Mouse (Mus musculus) liver, embryonic 15.5 days (tissue): ENCODE measurements around the gene Dnah12. TPM values are rescaled to one million over a fixed set of nuclear protein-coding genes. Genes with fewer than 3 reads are reported as not detected.
"Not testable (repeated sequence)": the region's sequence is repeated elsewhere in the genome, so short reads cannot be mapped to it uniquely, and the experiment has no call there.

Experiments used
- ATAC-seq: fragments of 200-750 bp; cut with Nextera tagmentation; 2 replicates; pipeline ENCODE4 v1.8.0; 2017; ENCODE audit warnings: moderate number of reproducible peaks, mild to moderate bottlenecking, moderate library complexity; ENCODE audit not compliant: insufficient read depth
- H3K27ac ChIP-seq: fragments of 300-500 bp; sonication (generic); replicated peaks from 2 replicates; pipeline ENCODE4 v1.5.1; 2015; ENCODE audit warnings: mild to moderate bottlenecking, inconsistent platforms
- H3K27me3 ChIP-seq: fragments of 300-500 bp; sonication (generic); 2 replicates; pipeline ENCODE4 v1.6.1; 2015; ENCODE audit warnings: mild to moderate bottlenecking, inconsistent platforms
- H3K36me3 ChIP-seq: fragments of 300-500 bp; sonication (generic); replicated peaks from 2 replicates; pipeline ENCODE4 v1.6.1; 2015; ENCODE audit warnings: moderate library complexity, mild to moderate bottlenecking, inconsistent platforms
- H3K4me1 ChIP-seq: fragments of 300-500 bp; sonication (generic); replicated peaks from 2 replicates; pipeline ENCODE4 v1.6.1; 2015; ENCODE audit warnings: inconsistent platforms
- H3K4me2 ChIP-seq: fragments of 300-500 bp; sonication (generic); 2 replicates; pipeline ENCODE4 v1.6.1; 2015; ENCODE audit warnings: moderate library complexity, mild to moderate bottlenecking, inconsistent platforms
- H3K4me3 ChIP-seq: fragments of 300-500 bp; sonication (generic); replicated peaks from 2 replicates; pipeline ENCODE4 v1.5.1; 2015; ENCODE audit warnings: mild to moderate bottlenecking, inconsistent platforms
- H3K9ac ChIP-seq: fragments of 300-500 bp; sonication (generic); 2 replicates; pipeline ENCODE4 v1.6.1; 2015; ENCODE audit warnings: moderate library complexity, mild to moderate bottlenecking, inconsistent platforms
- H3K9me3 ChIP-seq: fragments of 300-500 bp; sonication (generic); replicated peaks from 2 replicates; pipeline ENCODE4 v1.6.1; 2016; ENCODE audit warnings: inconsistent platforms
- WGBS: fragments of 180-500 bp; shearing (Covaris S2); methylation state at CpG from one replicate; pipeline ENCODE4 v1.1.7; 2015; ENCODE audit warnings: mixed read lengths; ENCODE audit not compliant: insufficient replicate concordance; 5-methylcytosine and 5-hydroxymethylcytosine counted together
- polyA plus RNA-seq: library from polyadenylated mRNA; unstranded; fragments of >200 nt; fragmentation: Nextera tagmentation; extraction: Ambion mirVana; gene quantifications from 2 replicates; pipeline ENCODE4 v1.2.1, GENCODE M21; 2015

The Dnah12 gene
- polyA plus RNA-seq, 1 experiment from 2014 or later = 0.02 TPM

GRCm38 (mm10) chr14:26881700-26882099 is 188.6 kb downstream of the Dnah12 start:
- H3K4me1 ChIP-seq = no peaks in the 10 kb centered on the region
- H3K27ac ChIP-seq = no peak overlapping the region
- no peak overlapping the region for H3K9ac ChIP-seq
- no peak overlapping the region for H3K4me3 ChIP-seq
- H3K4me2 ChIP-seq = no peak overlapping the region
- 32% methylated on average over 5 of the region's 5 CpGs for WGBS
- H3K36me3 ChIP-seq = no peaks in the 10 kb centered on the region
- H3K9me3 ChIP-seq = no peaks in the 10 kb centered on the region
- ATAC-seq = no peak
- no peaks in the 10 kb centered on the region for H3K27me3 ChIP-seq

- H3K9ac ChIP-seq = no peak overlapping the region
- ATAC-seq = no peak
- no peaks in the 10 kb centered on the region for H3K27me3 ChIP-seq
- H3K4me1 ChIP-seq = no peaks in the 10 kb centered on the region
- no peaks in the 10 kb centered on the region for H3K9me3 ChIP-seq
- WGBS = 62% methylated on average over 3 of the region's 3 CpGs
- no peaks in the 10 kb centered on the region for H3K36me3 ChIP-seq
- H3K4me3 ChIP-seq = no peak overlapping the region
- no peak overlapping the region for H3K27ac ChIP-seq
- H3K4me2 ChIP-seq = no peak overlapping the region
Measured at GRCm38 (mm10) chr14:26887244-26887643, 194.2 kb downstream of the Dnah12 start.

- no peak for ATAC-seq
- H3K36me3 ChIP-seq = no peaks in the 10 kb centered on the region
- no peak overlapping the region for H3K4me2 ChIP-seq
- no peak overlapping the region for H3K27ac ChIP-seq
- WGBS = 30% methylated on average over 3 of the region's 3 CpGs
- H3K9me3 ChIP-seq = no peaks in the 10 kb centered on the region
- no peak overlapping the region for H3K9ac ChIP-seq
- no peaks in the 10 kb centered on the region for H3K4me1 ChIP-seq
- no peaks in the 10 kb centered on the region for H3K27me3 ChIP-seq
- H3K4me3 ChIP-seq = no peak overlapping the region
Measured at GRCm38 (mm10) chr14:26890777-26891176, 197.7 kb downstream of the Dnah12 start.

- no peaks in the 10 kb centered on the region for H3K9me3 ChIP-seq
- no peak within 1 kb of the TSS for H3K4me3 ChIP-seq
- no peaks in the 10 kb centered on the region for H3K4me1 ChIP-seq
- no peak for ATAC-seq
- no peak within 1 kb of the TSS for H3K4me2 ChIP-seq
- no peak within 1 kb of the TSS for H3K27ac ChIP-seq
- WGBS = 67% methylated on average over 4 of the region's 4 CpGs
- no peaks in the 10 kb centered on the region for H3K27me3 ChIP-seq
- no peaks in the 10 kb centered on the region for H3K36me3 ChIP-seq
- no peak within 1 kb of the TSS for H3K9ac ChIP-seq
Measured at GRCm38 (mm10) chr14:26894392-26894791, 201.3 kb downstream of the Dnah12 start, which contains the start of gene Asb14. Gene Asb14 (plus strand): TSS chr14:26894557.

DNA sequence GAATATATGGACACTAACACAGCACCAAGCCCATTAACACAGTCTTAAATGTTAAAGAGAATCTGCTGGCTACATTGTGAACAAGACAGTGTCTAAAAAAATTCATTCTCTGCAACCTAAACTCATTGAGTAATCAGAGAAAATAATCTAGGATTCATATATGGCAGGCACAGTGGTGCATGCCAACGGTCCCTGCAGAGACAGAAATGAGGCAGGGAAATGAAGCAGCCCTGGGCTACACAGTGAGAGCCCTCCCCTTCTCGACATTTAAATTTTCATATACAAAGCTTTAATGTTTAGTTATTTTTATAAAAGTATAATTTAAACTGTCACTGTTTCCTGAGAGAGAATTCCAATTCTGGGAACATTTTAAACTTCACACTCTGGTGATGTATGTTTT is 206.4 kb downstream of the Dnah12 start:
- no peak for ATAC-seq
- Histone ChIP-seq H3K27me3 (no peaks in the 10 kb centered on the region), H3K27ac (no peak overlapping the region), H3K4me3 (no peak overlapping the region), H3K9me3 (no peaks in the 10 kb centered on the region), H3K36me3 (no peaks in the 10 kb centered on the region), H3K4me2 (no peak overlapping the region), H3K9ac (no peak overlapping the region), H3K4me1 (no peaks in the 10 kb centered on the region)
- WGBS = 68% methylated on average over 2 of the region's 2 CpGs

- no peak overlapping the region for H3K4me3 ChIP-seq
- H3K4me2 ChIP-seq = no peak overlapping the region
- H3K36me3 ChIP-seq = no peaks in the 10 kb centered on the region
- H3K9me3 ChIP-seq = no peaks in the 10 kb centered on the region
- no peak for ATAC-seq
- H3K9ac ChIP-seq = no peak overlapping the region
- 70% methylated on average over 12 of the region's 12 CpGs for WGBS
- no peaks in the 10 kb centered on the region for H3K27me3 ChIP-seq
- H3K27ac ChIP-seq = no peak overlapping the region
- no peaks in the 10 kb centered on the region for H3K4me1 ChIP-seq
Measured at GRCm38 (mm10) chr14:26900893-26901292, 207.8 kb downstream of the Dnah12 start.

GRCm38 (mm10) chr14:26907401-26907800 is 214.3 kb downstream of the Dnah12 start:
- ATAC-seq = no peak
- WGBS = 56% methylated on average over 4 of the region's 4 CpGs
- no peaks in the 10 kb centered on the region for H3K4me1 ChIP-seq
- no peaks in the 10 kb centered on the region for H3K9me3 ChIP-seq
- no peak overlapping the region for H3K4me2 ChIP-seq
- H3K4me3 ChIP-seq = no peak overlapping the region
- no peak overlapping the region for H3K9ac ChIP-seq
- H3K36me3 ChIP-seq = no peaks in the 10 kb centered on the region
- no peak overlapping the region for H3K27ac ChIP-seq
- no peaks in the 10 kb centered on the region for H3K27me3 ChIP-seq

DNA sequence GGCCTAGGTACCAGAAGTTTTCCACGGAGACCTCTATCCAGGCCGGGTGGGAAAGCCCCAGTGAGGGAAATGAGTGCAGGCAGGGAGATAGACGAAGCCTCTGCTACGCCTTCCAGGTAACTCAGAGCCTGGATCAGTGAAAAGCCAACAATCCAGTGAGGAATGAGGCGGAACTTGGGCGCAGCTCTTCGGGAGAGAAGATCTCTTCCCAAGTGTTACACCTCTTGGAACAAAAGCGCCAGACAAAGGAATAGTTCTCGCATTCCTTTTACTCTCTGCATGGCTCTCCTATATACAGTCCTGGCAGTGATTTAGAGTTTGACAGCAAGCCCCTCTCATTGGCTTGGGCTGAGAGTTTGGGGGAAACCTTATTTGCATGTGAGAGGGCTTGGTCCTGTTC is 217.4 kb downstream of the Dnah12 start:
- not testable (repeated sequence) for H3K4me3 ChIP-seq, H3K4me1 ChIP-seq
- 58% methylated on average over 9 of the region's 9 CpGs for WGBS

GRCm38 (mm10) chr14:26911201-26911600 is 218.1 kb downstream of the Dnah12 start:
- no peak overlapping the region for H3K27ac ChIP-seq

More for the DNA sequence above, 217.4 kb downstream of the Dnah12 start:
- H3K4me2 ChIP-seq, H3K36me3 ChIP-seq, H3K27me3 ChIP-seq, H3K9me3 ChIP-seq, H3K9ac ChIP-seq, H3K27ac ChIP-seq, ATAC-seq: not testable (repeated sequence)

GRCm38 (mm10) chr14:26911826-26912225 is 218.8 kb downstream of the Dnah12 start:
- no peak for ATAC-seq
- WGBS = 82% methylated on average over 13 of the region's 13 CpGs
- H3K27me3 ChIP-seq = no peaks in the 10 kb centered on the region

More at GRCm38 (mm10) chr14:26911201-26911600, 218.1 kb downstream of the Dnah12 start:
- 55% methylated on average over 6 of the region's 6 CpGs for WGBS
- Histone ChIP-seq H3K4me1 (no peaks in the 10 kb centered on the region), H3K4me2 (no peak overlapping the region), H3K4me3 (no peak overlapping the region), H3K27me3 (no peaks in the 10 kb centered on the region), H3K9me3 (no peaks in the 10 kb centered on the region), H3K36me3 (no peaks in the 10 kb centered on the region), H3K9ac (no peak overlapping the region)
- no peak for ATAC-seq

GRCm38 (mm10) chr14:26913681-26914268 is 220.7 kb downstream of the Dnah12 start:
- H3K4me2 ChIP-seq = no peak overlapping the region
- H3K9me3 ChIP-seq = no peaks in the 10 kb centered on the region
- no peaks in the 10 kb centered on the region for H3K36me3 ChIP-seq
- no peak for ATAC-seq
- WGBS = 69% methylated on average over 9 of the region's 9 CpGs
- H3K27me3 ChIP-seq = no peaks in the 10 kb centered on the region
- no peaks in the 10 kb centered on the region for H3K4me1 ChIP-seq
- no peak overlapping the region for H3K4me3 ChIP-seq
- no peak overlapping the region for H3K27ac ChIP-seq
- H3K9ac ChIP-seq = no peak overlapping the region

More at GRCm38 (mm10) chr14:26911826-26912225, 218.8 kb downstream of the Dnah12 start:
- Histone ChIP-seq H3K9me3 (no peaks in the 10 kb centered on the region), H3K27ac (no peak overlapping the region), H3K36me3 (no peaks in the 10 kb centered on the region), H3K4me3 (no peak overlapping the region), H3K9ac (no peak overlapping the region), H3K4me1 (no peaks in the 10 kb centered on the region), H3K4me2 (no peak overlapping the region)

DNA sequence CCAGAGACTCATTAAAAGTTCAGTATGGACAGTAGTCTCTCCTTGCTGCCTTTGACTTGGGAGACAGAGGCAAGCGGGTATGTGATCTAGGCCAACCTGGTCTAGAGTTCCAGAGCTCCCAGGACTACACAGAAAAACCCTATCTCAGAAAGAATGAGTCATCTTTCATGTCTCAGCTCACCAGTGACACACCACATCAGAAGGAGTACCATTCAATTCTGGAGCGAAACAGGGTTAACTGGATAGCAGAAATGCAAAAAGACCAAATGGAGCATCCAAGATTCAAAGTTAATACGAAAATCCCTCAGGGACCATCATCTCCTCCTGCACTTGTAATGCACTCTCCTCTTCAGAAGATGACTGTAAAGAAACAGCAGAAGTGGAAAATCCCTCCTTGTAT is 226.2 kb downstream of the Dnah12 start:
- no peak for ATAC-seq
- no peak overlapping the region for H3K9ac ChIP-seq
- 0 out of 2 replicates have a peak, but pooled peaks cover 4% of the 10 kb centered on the region for H3K36me3 ChIP-seq
- H3K27me3 ChIP-seq = no peaks in the 10 kb centered on the region
- H3K27ac ChIP-seq = no peak overlapping the region
- H3K9me3 ChIP-seq = no peaks in the 10 kb centered on the region
- H3K4me3 ChIP-seq = no peak overlapping the region
- no peaks in the 10 kb centered on the region for H3K4me1 ChIP-seq
- WGBS = 62% methylated on average over 3 of the region's 3 CpGs
- no peak overlapping the region for H3K4me2 ChIP-seq
